1 mouse cellular context compared by ENCODE assay signal in genomic region chr10:97466818-97467217, GRCm38 (mm10).
TF ChIP-seq lines count a peak whose summit lies in the region.

No protein-coding gene starts in this region.

TF ChIP-seq in MEL, 35 proteins besides CTCF, POLR2A, EP300 and RAD21 (continued from another document):
- TF ChIP-seq MEF2A (IDR thresholded peaks at IDR 0.05; ENCODE audit: extremely low read depth, insufficient replicate concordance, low read depth, low read length, poor library complexity, severe bottlenecking), result no peak
- TF ChIP-seq CHD1 (IDR thresholded peaks at IDR 0.05; ENCODE audit: low read depth, low read length), result no peak
